Mouse (Mus musculus): ENCODE measurements around the gene Arfip1. TPM values are rescaled to one million over a fixed set of nuclear protein-coding genes. Genes with fewer than 3 reads are reported as not detected.

Gene Arfip1
- polyA plus RNA-seq, 1 experiment from 2014 or later = 44.7 TPM

- no peak within 1 kb of the TSS for H3K4me2 ChIP-seq (ENCODE audit: low read length)
- H3K36me3 ChIP-seq (ENCODE audit: control insufficient read depth, insufficient read depth, low read length) = no peaks in the 10 kb centered on the region
- 85% methylated on average over 2 of the region's 2 CpGs for WGBS
- DNase-seq (ENCODE audit: low spot score) (no peak), ATAC-seq (replicated peaks; ENCODE audit: low FRiP score, low TSS enrichment, low read depth) (no peak)
- peaks cover 3% of the 10 kb centered on the region; the same call in 1 of the 2 replicates for H3K27me3 ChIP-seq (replicated peaks; ENCODE audit: control insufficient read depth, insufficient read depth, low read length)
- H3K9me3 ChIP-seq (ENCODE audit: control insufficient read depth, low read length) = no peaks in the 10 kb centered on the region
- H3K9ac ChIP-seq (ENCODE audit: low read length) = no peak within 1 kb of the TSS
- no peak within 1 kb of the TSS for H3K4me3 ChIP-seq (ENCODE audit: low read depth, low read length)
- no peak within 1 kb of the TSS for H3K27ac ChIP-seq (ENCODE audit: low read depth)
- 0 out of 2 replicates have a peak, but pooled peaks cover 3% of the 10 kb centered on the region for H3K4me1 ChIP-seq (replicated peaks; ENCODE audit: control insufficient read depth, insufficient read depth, low read length)
These were observed 10.8 kb upstream of the Arfip1 start, which contains the start of gene Tigd4 for GRCm38 (mm10) chr3:84593274-84593673. Gene Tigd4, plus strand, starts transcription at chr3:84593574.

- Histone ChIP-seq H3K4me1 (replicated peaks; ENCODE audit: control insufficient read depth, insufficient read depth, low read length) (no peaks in the 10 kb centered on the region), H3K9me3 (ENCODE audit: control insufficient read depth, low read length) (no peaks in the 10 kb centered on the region), H3K9ac (ENCODE audit: low read length) (no peak overlapping the region), H3K36me3 (ENCODE audit: control insufficient read depth, insufficient read depth, low read length) (no peaks in the 10 kb centered on the region), H3K27ac (ENCODE audit: low read depth) (no peak overlapping the region), H3K4me3 (ENCODE audit: low read depth, low read length) (no peak overlapping the region), H3K4me2 (ENCODE audit: low read length) (no peak overlapping the region), H3K27me3 (replicated peaks; ENCODE audit: control insufficient read depth, insufficient read depth, low read length) (no peaks in the 10 kb centered on the region)
- no peak for ATAC-seq (replicated peaks; ENCODE audit: low FRiP score, low TSS enrichment, low read depth)
- 32% methylated on average over 5 of the region's 5 CpGs for WGBS
- no peak for DNase-seq (ENCODE audit: low spot score)
These were observed 4.3 kb upstream of the Arfip1 start for GRCm38 (mm10) chr3:84586736-84587135.

GRCm38 (mm10) chr3:84582913-84583276 lies 470 bp upstream of the Arfip1 start:
- under 1% methylated on average over 27 of the region's 27 CpGs for WGBS
- ATAC-seq (replicated peaks; ENCODE audit: low FRiP score, low TSS enrichment, low read depth) = no peak
- no peak for DNase-seq (ENCODE audit: low spot score)
- peaks cover 12% of the 10 kb centered on the region for H3K4me1 ChIP-seq (replicated peaks; ENCODE audit: control insufficient read depth, insufficient read depth, low read length)
- peak overlapping the region; percentile 93 for H3K27ac ChIP-seq (ENCODE audit: low read depth)
- H3K9me3 ChIP-seq (ENCODE audit: control insufficient read depth, low read length) = no peaks in the 10 kb centered on the region
- H3K9ac ChIP-seq (ENCODE audit: low read length) = peak overlapping the region; percentile 77
- H3K27me3 ChIP-seq (replicated peaks; ENCODE audit: control insufficient read depth, insufficient read depth, low read length) = no peaks in the 10 kb centered on the region
- peak overlapping the region; percentile 87 for H3K4me3 ChIP-seq (ENCODE audit: low read depth, low read length)
- H3K4me2 ChIP-seq (ENCODE audit: low read length) = peak overlapping the region; percentile 66
- no peaks in the 10 kb centered on the region for H3K36me3 ChIP-seq (ENCODE audit: control insufficient read depth, insufficient read depth, low read length)

GRCm38 (mm10) chr3:84581696-84582022 lies 766 bp downstream of the Arfip1 start:
- no peaks in the 10 kb centered on the region for H3K36me3 ChIP-seq (ENCODE audit: control insufficient read depth, insufficient read depth, low read length)
- DNase-seq (ENCODE audit: low spot score) (no peak), ATAC-seq (replicated peaks; ENCODE audit: low FRiP score, low TSS enrichment, low read depth) (no peak)
- no peaks in the 10 kb centered on the region for H3K27me3 ChIP-seq (replicated peaks; ENCODE audit: control insufficient read depth, insufficient read depth, low read length)
- peaks cover 12% of the 10 kb centered on the region for H3K4me1 ChIP-seq (replicated peaks; ENCODE audit: control insufficient read depth, insufficient read depth, low read length)
- WGBS = 0% methylated on average over 4 of the region's 4 CpGs
- no peaks in the 10 kb centered on the region for H3K9me3 ChIP-seq (ENCODE audit: control insufficient read depth, low read length)
- peak overlapping the region; percentile 87 for H3K4me3 ChIP-seq (ENCODE audit: low read depth, low read length)
- peak overlapping the region; percentile 77 for H3K9ac ChIP-seq (ENCODE audit: low read length)
- peak overlapping the region; percentile 66 for H3K4me2 ChIP-seq (ENCODE audit: low read length)
- H3K27ac ChIP-seq (ENCODE audit: low read depth) = peak overlapping the region; percentile 93

GRCm38 (mm10) chr3:84580716-84581115 lies 1.7 kb downstream of the Arfip1 start:
- WGBS = 31% methylated on average over 4 of the region's 4 CpGs
- Histone ChIP-seq H3K4me2 (ENCODE audit: low read length) (peak overlapping the region; percentile 66), H3K36me3 (ENCODE audit: control insufficient read depth, insufficient read depth, low read length) (no peaks in the 10 kb centered on the region), H3K9ac (ENCODE audit: low read length) (no peak overlapping the region), H3K27me3 (replicated peaks; ENCODE audit: control insufficient read depth, insufficient read depth, low read length) (no peaks in the 10 kb centered on the region), H3K4me1 (replicated peaks; ENCODE audit: control insufficient read depth, insufficient read depth, low read length) (peaks cover 12% of the 10 kb centered on the region), H3K9me3 (ENCODE audit: control insufficient read depth, low read length) (no peaks in the 10 kb centered on the region), H3K27ac (ENCODE audit: low read depth) (no peak overlapping the region), H3K4me3 (ENCODE audit: low read depth, low read length) (peak overlapping the region; percentile 87; the same call in 1 of the 2 replicates)
- ATAC-seq (replicated peaks; ENCODE audit: low FRiP score, low TSS enrichment, low read depth) = no peak
- no peak for DNase-seq (ENCODE audit: low spot score)

GRCm38 (mm10) chr3:84570501-84570900 lies 11.9 kb downstream of the Arfip1 start:
- no peaks in the 10 kb centered on the region for H3K4me1 ChIP-seq (replicated peaks; ENCODE audit: control insufficient read depth, insufficient read depth, low read length)
- ATAC-seq (replicated peaks; ENCODE audit: low FRiP score, low TSS enrichment, low read depth) (no peak), DNase-seq (ENCODE audit: low spot score) (no peak)
- H3K9me3 ChIP-seq (ENCODE audit: control insufficient read depth, low read length) = no peaks in the 10 kb centered on the region
- H3K36me3 ChIP-seq (ENCODE audit: control insufficient read depth, insufficient read depth, low read length) = no peaks in the 10 kb centered on the region
- 88% methylated on average over 3 of the region's 3 CpGs for WGBS
- no peak overlapping the region for H3K4me3 ChIP-seq (ENCODE audit: low read depth, low read length)
- no peak overlapping the region for H3K4me2 ChIP-seq (ENCODE audit: low read length)
- no peak overlapping the region for H3K9ac ChIP-seq (ENCODE audit: low read length)
- no peaks in the 10 kb centered on the region for H3K27me3 ChIP-seq (replicated peaks; ENCODE audit: control insufficient read depth, insufficient read depth, low read length)
- H3K27ac ChIP-seq (ENCODE audit: low read depth) = no peak overlapping the region

- no peak overlapping the region for H3K9ac ChIP-seq (ENCODE audit: low read length)
- H3K4me3 ChIP-seq (ENCODE audit: low read depth, low read length) = no peak overlapping the region
- 78% methylated on average over 6 of the region's 6 CpGs for WGBS
- no peak for DNase-seq (ENCODE audit: low spot score)
- H3K9me3 ChIP-seq (ENCODE audit: control insufficient read depth, low read length) = no peaks in the 10 kb centered on the region
- no peak overlapping the region for H3K4me2 ChIP-seq (ENCODE audit: low read length)
- H3K27ac ChIP-seq (ENCODE audit: low read depth) = no peak overlapping the region
- no peaks in the 10 kb centered on the region for H3K36me3 ChIP-seq (ENCODE audit: control insufficient read depth, insufficient read depth, low read length)
- H3K27me3 ChIP-seq (replicated peaks; ENCODE audit: control insufficient read depth, insufficient read depth, low read length) = no peaks in the 10 kb centered on the region
- no peak for ATAC-seq (replicated peaks; ENCODE audit: low FRiP score, low TSS enrichment, low read depth)
- no peaks in the 10 kb centered on the region for H3K4me1 ChIP-seq (replicated peaks; ENCODE audit: control insufficient read depth, insufficient read depth, low read length)
These were observed 12.8 kb downstream of the Arfip1 start for GRCm38 (mm10) chr3:84569587-84569986.

- WGBS = 93% methylated on average over 6 of the region's 6 CpGs
- Histone ChIP-seq H3K4me2 (ENCODE audit: low read length) (no peak overlapping the region), H3K9ac (ENCODE audit: low read length) (no peak overlapping the region), H3K9me3 (ENCODE audit: control insufficient read depth, low read length) (no peaks in the 10 kb centered on the region), H3K4me3 (ENCODE audit: low read depth, low read length) (no peak overlapping the region), H3K4me1 (replicated peaks; ENCODE audit: control insufficient read depth, insufficient read depth, low read length) (no peaks in the 10 kb centered on the region), H3K27me3 (replicated peaks; ENCODE audit: control insufficient read depth, insufficient read depth, low read length) (no peaks in the 10 kb centered on the region), H3K36me3 (ENCODE audit: control insufficient read depth, insufficient read depth, low read length) (no peaks in the 10 kb centered on the region), H3K27ac (ENCODE audit: low read depth) (no peak overlapping the region)
- ATAC-seq (replicated peaks; ENCODE audit: low FRiP score, low TSS enrichment, low read depth) (no peak), DNase-seq (ENCODE audit: low spot score) (no peak)
These were observed 13.9 kb downstream of the Arfip1 start for GRCm38 (mm10) chr3:84568540-84568939.

- Histone ChIP-seq H3K36me3 (ENCODE audit: control insufficient read depth, insufficient read depth, low read length) (no peaks in the 10 kb centered on the region), H3K4me1 (replicated peaks; ENCODE audit: control insufficient read depth, insufficient read depth, low read length) (0 out of 2 replicates have a peak, but pooled peaks cover 6% of the 10 kb centered on the region), H3K4me3 (ENCODE audit: low read depth, low read length) (no peak overlapping the region), H3K27me3 (replicated peaks; ENCODE audit: control insufficient read depth, insufficient read depth, low read length) (no peaks in the 10 kb centered on the region), H3K9ac (ENCODE audit: low read length) (no peak overlapping the region), H3K4me2 (ENCODE audit: low read length) (no peak overlapping the region), H3K9me3 (ENCODE audit: control insufficient read depth, low read length) (no peaks in the 10 kb centered on the region), H3K27ac (ENCODE audit: low read depth) (no peak overlapping the region)
- DNase-seq (ENCODE audit: low spot score) (no peak), ATAC-seq (replicated peaks; ENCODE audit: low FRiP score, low TSS enrichment, low read depth) (no peak)
- WGBS = 87% methylated on average over 4 of the region's 4 CpGs
These were observed 19.0 kb downstream of the Arfip1 start for GRCm38 (mm10) chr3:84563415-84563814.

Data from intestine, embryonic 14.5 days (tissue).